Mouse (Mus musculus) myocyte (in vitro differentiated cells): Measurements from ENCODE around the gene Dock11.

Experiments
- E2F4 ChIP-seq: IDR thresholded peaks from one replicate; pipeline ENCODE4 v1.6.1; 2011; ENCODE audit warnings: mild to moderate bottlenecking, control low read depth, moderate library complexity; ENCODE audit not compliant: insufficient read depth
- MYOD1 ChIP-seq, 3 experiments: IDR thresholded peaks; one replicate each; pipeline ENCODE4 v1.6.1; 2011; ENCODE audit warnings: control low read depth in 2 of 3, low read depth in 2 of 3, mild to moderate bottlenecking in 2 of 3, moderate library complexity in 1 of 3; ENCODE audit not compliant: insufficient read length in 2 of 3, control insufficient read depth in 1 of 3
- POLR2A ChIP-seq: IDR thresholded peaks from one replicate; pipeline ENCODE4 v1.6.1; 2011; ENCODE audit warnings: low read depth, mild to moderate bottlenecking, control low read depth, moderate library complexity; ENCODE audit not compliant: insufficient read length
- POLR2AphosphoS2 ChIP-seq: IDR thresholded peaks from one replicate; pipeline ENCODE4 v1.6.1; 2011; ENCODE audit warnings: low read depth, control low read depth; ENCODE audit not compliant: insufficient read length
- REST ChIP-seq: IDR thresholded peaks from one replicate; pipeline ENCODE4 v1.6.1; 2011; ENCODE audit warnings: mild to moderate bottlenecking, control low read depth, moderate library complexity; ENCODE audit not compliant: insufficient read depth, insufficient read length
- SRF ChIP-seq: IDR thresholded peaks from one replicate; pipeline ENCODE4 v1.6.1; 2011; ENCODE audit warnings: low read depth; ENCODE audit not compliant: control insufficient read depth, insufficient read length
- TCF12 ChIP-seq: IDR thresholded peaks from one replicate; pipeline ENCODE4 v1.6.1; 2011; ENCODE audit warnings: mild to moderate bottlenecking, control low read depth; ENCODE audit not compliant: poor library complexity, insufficient read depth, severe bottlenecking
- USF1 ChIP-seq: IDR thresholded peaks from one replicate; pipeline ENCODE4 v1.6.1; 2011; ENCODE audit warnings: low read depth, mild to moderate bottlenecking, control low read depth, moderate library complexity

GRCm38 (mm10) chrX:36073997-36074396 is 185.4 kb downstream of the Dock11 start:
- TF ChIP-seq POLR2AphosphoS2 = no peak
- no peak for TF ChIP-seq REST
- TF ChIP-seq POLR2A = no peak
- no peak for TF ChIP-seq TCF12
- TF ChIP-seq MYOD1 (IDR thresholded peaks at IDR 0.05; ENCODE audit: control insufficient read depth in 1 of 3, insufficient read length in 2 of 3, low read depth in 2 of 3) = no peak
- TF ChIP-seq USF1 = no peak
- TF ChIP-seq SRF = no peak
- no peak for TF ChIP-seq E2F4
